Mouse (Mus musculus) stomach, postnatal 0 days (tissue): ENCODE data around the gene Plekhn1.

Experiments used
- CTCF ChIP-seq: IDR thresholded peaks from 2 replicates; pipeline ENCODE4 v1.5.1; 2016; ENCODE audit warnings: antibody characterized with exemption, low read depth, mild to moderate bottlenecking, moderate library complexity
- EP300 ChIP-seq: optimal IDR thresholded peaks from 2 replicates; pipeline ENCODE3; 2016; ENCODE audit warnings: antibody characterized with exemption

DNA sequence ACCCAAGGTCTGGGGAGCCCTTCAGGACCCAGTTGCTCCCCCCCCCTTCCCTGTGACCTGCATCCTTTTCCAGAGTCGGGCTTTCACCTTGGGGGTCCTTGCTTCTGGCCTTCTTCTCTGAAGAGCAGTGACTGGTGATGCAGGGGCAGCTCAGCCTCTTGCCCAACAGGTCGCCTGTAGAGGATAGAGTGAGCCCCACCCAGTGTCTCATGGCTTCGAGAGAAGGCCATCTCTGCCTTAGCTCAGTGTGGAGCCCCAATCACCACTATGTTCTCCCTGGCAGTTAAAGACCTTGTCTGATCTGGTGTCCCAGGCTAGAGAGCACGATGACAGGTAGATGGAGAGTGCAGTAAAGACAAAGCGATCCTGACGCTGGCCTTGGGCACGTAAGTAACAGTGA, 17.5 kb upstream of the Plekhn1 start:
- TF ChIP-seq CTCF: no peak
- no peak for TF ChIP-seq EP300
